Mouse (Mus musculus) urinary bladder, postnatal 36 days (tissue): ENCODE measurements at regions not wholly inside any gene's neighbourhood (a gene's known extent, or its start where the extent isn't known, plus 50 kb on each side); places are given as distances from the start of the nearest gene placed in this dataset.
"Not testable (repeated sequence)": the region's sequence is repeated elsewhere in the genome, so short reads cannot be mapped to it uniquely, and the experiment has no call there.

Experiments used
- DNase-seq, 2 experiments: peaks; one replicate each; pipeline ENCODE4 v3.0.0; 2022; ENCODE audit warnings: low spot score in 2 of 2, mixed read lengths in 1 of 2

- no peak for DNase-seq
These were observed 58.5 kb upstream of the Fbxl7 start for GRCm38 (mm10) chr15:26953818-26954385.

DNA sequence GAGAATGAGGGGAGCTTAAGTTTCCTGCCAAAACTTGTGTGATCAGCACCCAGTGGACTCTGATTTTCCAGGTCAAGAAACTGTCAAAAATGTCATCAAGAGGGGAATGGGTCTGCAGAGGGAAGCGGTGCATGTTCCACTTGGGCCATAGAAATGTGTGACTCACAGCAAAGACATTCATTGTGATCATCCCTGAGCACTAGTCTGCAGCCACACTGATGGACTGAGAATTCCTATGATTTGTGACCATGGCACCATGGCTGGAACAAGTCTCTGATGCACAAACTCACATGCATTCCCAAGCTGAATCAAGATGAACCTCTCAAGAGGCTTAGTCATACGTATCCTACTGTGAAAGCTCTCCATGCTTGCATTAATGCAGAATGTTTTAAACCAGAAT lies 63.6 kb upstream of the Fbxl7 start:
- no peak for DNase-seq

DNA sequence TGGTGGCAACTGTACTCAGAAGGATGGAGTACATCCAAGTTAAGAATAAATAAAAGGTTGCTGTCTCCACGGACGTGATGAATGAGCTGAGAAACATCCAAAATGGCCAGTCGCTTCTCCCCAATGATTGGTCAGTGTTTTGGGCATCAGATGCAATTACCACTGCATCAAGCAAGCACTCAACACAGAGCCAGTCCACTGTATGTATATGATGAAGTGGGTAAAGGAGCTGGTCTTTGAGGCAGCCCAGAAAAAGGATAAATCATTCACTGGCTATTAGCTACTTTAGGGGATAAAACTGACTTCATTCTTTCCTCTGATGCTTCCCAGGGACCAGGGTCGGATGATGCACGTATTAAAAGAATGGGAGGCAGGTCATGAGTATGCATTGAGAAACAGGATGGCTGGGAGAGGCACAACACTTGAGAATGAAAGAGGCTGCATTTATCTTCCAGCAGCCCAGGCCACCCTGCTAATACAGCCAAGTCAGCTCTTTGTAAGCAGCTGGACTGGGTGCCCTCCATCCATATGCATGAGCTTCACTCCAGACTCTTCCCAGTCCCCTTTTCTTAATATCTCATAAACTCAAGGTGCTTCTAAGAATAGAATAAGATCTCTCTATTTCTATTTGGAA lies 73.1 kb upstream of the Fbxl7 start:
- DNase-seq: no peak

- DNase-seq: no peak
These were observed 75.4 kb upstream of the Fbxl7 start for GRCm38 (mm10) chr15:26970770-26971169.

GRCm38 (mm10) chr15:26993054-26993453 lies 97.7 kb upstream of the Fbxl7 start:
- no peak for DNase-seq

DNA sequence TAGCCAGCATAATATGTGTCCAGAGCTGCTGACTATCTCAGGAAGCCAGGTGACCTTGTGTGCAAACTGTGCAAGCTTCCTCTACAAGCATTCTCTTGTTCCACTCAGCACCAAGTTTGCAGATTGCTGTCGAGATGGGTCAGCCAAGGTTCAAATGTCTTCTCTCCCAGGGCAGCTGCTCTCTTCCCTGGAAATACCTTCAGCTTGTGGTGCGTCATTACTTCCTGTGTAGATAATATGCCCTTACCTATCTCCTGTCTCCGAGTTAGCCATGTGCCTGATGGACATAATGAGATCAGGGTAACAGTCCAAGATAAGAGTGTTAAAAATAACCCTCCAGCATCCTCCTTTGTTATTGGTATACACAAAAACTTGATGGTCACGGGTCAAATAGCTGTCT lies 113.7 kb upstream of the Fbxl7 start:
- DNase-seq: no peak

GRCm38 (mm10) chr15:27013906-27014658 lies 118.7 kb upstream of the Fbxl7 start:
- no peak for DNase-seq

- no peak for DNase-seq
These were observed 119.2 kb upstream of the Fbxl7 start for GRCm38 (mm10) chr15:27014659-27014974.

DNA sequence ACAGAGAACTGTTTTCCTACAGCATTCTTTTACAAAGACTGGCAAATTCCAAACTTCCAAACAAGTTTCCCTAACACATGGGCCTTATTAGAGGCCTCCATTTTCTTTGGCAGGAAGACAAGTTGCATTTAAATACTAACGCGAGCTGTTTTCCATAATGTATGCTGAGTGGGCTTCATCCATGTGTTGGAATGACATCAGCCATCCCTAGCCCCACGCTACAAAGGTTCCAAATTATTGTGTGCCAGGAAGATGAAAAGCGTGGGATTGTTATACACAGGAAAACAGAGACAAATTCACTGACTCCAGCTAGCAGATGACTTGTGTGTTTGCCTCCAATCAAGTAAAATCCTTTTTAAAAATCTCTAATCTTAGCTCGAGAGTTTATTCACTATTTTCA lies 125.1 kb upstream of the Fbxl7 start:
- no peak for DNase-seq

DNA sequence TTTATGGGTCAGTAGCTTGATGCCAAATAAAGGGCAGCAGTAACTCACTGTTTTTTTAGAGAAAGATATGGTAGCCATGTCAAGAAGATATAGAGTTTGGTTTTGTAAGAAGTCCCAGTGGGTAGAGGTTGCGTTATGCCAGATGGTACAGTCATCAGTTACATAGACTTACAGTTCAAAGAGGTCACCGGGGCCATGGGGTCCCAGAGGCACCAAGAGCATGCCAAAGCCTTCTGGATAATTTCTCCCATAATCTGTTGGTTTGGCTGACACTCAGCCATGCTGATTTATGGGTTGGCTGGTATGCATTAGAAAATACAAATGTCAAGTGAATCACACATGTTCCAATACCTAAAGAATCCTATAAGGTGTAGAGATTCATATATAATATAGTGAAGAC lies 137.9 kb upstream of the Fbxl7 start:
- no peak for DNase-seq

GRCm38 (mm10) chr15:27043788-27044187 lies 148.4 kb upstream of the Fbxl7 start:
- DNase-seq: no peak

GRCm38 (mm10) chr15:27050673-27051072 lies 155.3 kb upstream of the Fbxl7 start:
- DNase-seq: no peak

GRCm38 (mm10) chr15:27063456-27063855 lies 168.1 kb upstream of the Fbxl7 start:
- DNase-seq: no peak

DNA sequence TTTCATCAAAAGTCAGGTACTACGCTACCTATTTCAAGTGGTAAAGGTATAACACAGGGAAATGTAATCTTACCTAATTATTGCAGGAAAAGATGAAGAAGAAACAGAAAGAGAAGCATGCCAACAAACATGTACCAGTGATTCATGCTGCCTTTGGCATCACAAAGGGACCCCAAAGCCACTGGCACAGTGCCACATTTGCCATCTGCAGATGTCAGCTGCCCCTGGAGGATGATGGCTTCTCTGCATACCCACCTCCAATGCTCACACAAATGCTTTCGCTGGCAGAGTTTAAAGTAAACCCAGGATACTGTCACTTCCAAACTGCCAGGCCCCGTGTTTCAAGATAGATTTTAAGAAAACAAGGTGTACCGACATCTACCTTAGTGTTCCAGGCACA lies 168.6 kb upstream of the Fbxl7 start:
- DNase-seq: no peak

DNA sequence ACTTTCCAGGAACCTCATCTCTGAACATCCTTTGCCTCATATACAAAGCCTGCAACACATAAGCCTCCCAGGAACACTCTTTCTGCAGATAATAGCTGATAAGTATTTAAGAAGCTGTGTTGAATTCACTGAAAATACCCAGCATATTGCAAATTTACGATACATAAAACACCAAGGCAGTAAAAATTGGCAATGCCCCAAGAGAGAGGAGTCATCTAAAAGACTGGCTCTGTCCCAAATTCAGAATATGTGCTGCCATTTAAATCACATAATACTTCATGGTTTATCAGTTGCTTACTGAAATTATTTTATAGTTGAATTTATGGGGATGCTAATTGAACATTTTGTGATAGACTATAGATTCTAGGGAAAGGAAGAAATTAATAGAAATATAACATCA lies 172.3 kb upstream of the Fbxl7 start:
- DNase-seq: no peak

DNA sequence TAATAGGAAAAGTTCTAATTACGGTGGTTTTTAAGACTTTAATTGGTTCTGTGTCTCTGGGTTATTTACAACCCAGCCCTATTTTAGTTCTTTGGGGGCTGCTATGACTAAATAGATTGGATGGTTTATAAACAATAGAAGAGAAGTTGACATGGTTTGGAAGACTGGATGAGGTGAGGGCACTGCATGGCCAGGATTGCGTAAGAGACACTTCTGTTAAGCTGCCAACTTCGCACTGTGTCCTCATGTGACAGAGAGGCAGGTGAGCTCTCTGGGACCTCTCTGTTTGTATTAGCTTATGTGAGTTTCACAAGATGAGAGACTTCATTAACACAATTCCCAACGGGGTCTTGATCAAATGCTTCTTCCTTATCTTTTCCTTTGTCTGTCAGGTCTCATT lies 182.5 kb upstream of the Fbxl7 start:
- DNase-seq: no peak

- DNase-seq: no peak
These were observed 187.4 kb upstream of the Fbxl7 start for GRCm38 (mm10) chr15:27082826-27083225.

- DNase-seq: no peak
These were observed 188.2 kb upstream of the Fbxl7 start for GRCm38 (mm10) chr15:27083596-27083995.

GRCm38 (mm10) chr15:27089155-27089554 lies 193.8 kb upstream of the Fbxl7 start:
- no peak for DNase-seq

DNA sequence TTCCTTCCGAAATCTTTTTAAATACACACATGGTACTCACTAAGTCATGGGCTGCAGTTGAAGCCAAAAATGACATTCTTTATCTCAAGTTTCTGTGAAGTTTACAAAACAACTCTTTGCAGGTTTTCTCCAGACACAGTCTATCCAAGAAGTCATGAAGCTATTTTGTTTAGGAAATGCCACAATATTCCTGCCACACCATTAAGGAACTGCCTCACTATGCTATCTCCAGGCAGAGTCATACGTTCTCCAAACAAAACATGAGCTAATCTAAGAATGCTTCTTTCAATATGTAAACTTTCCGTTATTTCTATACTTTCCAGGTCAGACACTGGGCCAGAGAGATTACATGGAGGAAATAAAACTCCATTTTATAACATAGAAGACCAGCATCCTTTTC lies 198.7 kb upstream of the Fbxl7 start:
- DNase-seq: no peak

DNA sequence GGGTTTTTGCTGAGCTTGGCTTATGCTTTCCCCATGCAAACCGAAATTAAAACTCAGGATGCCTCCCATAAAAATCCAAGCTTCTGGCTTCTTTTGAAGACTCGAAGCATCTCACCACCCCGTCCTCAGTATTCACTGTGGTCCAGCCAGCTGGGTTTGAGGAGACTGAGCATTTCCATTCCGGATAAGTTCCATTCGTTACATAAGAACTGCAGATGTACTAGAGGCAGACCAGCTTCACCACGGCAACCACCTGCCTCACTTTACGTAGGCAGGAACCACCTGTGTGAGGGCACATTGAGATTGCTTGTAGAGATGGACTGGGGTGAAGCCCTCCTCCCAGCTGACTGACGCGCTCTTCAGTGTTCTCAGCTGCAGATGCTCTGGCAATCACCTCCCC lies 199.9 kb upstream of the Fbxl7 start:
- DNase-seq: no peak

DNA sequence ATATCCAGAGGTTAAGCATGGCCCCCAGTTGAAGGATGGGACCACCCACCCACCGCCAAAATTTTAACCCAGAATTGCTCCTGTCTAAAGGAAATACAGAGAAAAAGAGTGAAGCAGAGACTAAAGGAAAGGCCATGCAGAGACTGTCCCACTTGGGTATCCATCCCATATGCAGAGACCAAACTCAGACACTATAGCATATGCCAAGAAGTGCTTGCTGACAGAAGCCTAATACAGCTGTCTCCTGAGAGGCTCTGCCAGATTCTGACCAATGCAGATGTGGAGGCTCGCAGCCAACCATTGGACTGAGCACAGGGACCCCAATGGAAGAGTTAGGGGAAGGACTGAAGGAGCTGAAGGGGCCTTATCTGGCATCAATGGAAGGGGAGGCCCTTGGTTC lies 206.2 kb upstream of the Fbxl7 start:
- not testable (repeated sequence) for DNase-seq

GRCm38 (mm10) chr15:27109130-27109529 lies 213.8 kb upstream of the Fbxl7 start:
- no peak for DNase-seq
